Comparison of ENCODE assay signal across 7 mouse cellular contexts in genomic region chrX:7573176-7574086, GRCm38 (mm10). TPM values are rescaled to one million over a fixed set of nuclear protein-coding genes. Genes with fewer than 3 reads are reported as not detected.
DNase-seq lines count a peak whose midpoint lies in the region; ATAC-seq and TF ChIP-seq lines count a peak whose summit lies in the region.

Gene Foxp3 (plus strand): TSS chrX:7573644.

- peaks cover 1% of the 10 kb centered on the region for H3K4me1 ChIP-seq in ES-Bruce4 (ENCODE audit: control insufficient read depth, insufficient read depth, low read length)
- H3K4me1 ChIP-seq in embryonic fibroblast, embryonic 13.5 days (ENCODE audit: control insufficient read depth, insufficient read depth, low read length), result no peaks in the 10 kb centered on the region
- peaks cover 19% of the 10 kb centered on the region for H3K4me1 ChIP-seq in heart, embryonic 16.5 days (ENCODE audit: control insufficient read depth, insufficient read depth, low read length)

- 24% methylated on average over 62 of the region's 72 CpGs for WGBS in heart, embryonic 16.5 days

- H3K9ac ChIP-seq in ES-Bruce4 (ENCODE audit: low read depth, poor library complexity, severe bottlenecking), result peak within 1 kb of the TSS; percentile 97
- H3K9ac ChIP-seq in heart, embryonic 16.5 days (ENCODE audit: low read length), result peak within 1 kb of the TSS; percentile 75

- TF ChIP-seq EP300 in ES-Bruce4 (IDR thresholded peaks at IDR 0.05; ENCODE audit: insufficient read depth, low read depth, low read length), result no peak

- TF ChIP-seq POLR2A in ES-Bruce4 (IDR thresholded peaks at IDR 0.05; ENCODE audit: insufficient read depth, low read length), result no peak
- no peak for TF ChIP-seq POLR2A in embryonic fibroblast, embryonic 13.5 days (IDR thresholded peaks at IDR 0.05; ENCODE audit: low read depth, low read length)

- ATAC-seq in activated CD4-positive, CD25-positive, alpha-beta regulatory T cell, adult 4 months, result no peak
- ATAC-seq in heart, embryonic 16.5 days (replicated peaks; ENCODE audit: extremely low read depth, insufficient read depth, low FRiP score), result peak; percentile 70
- peak; percentile 19; the same call in 1 of the 2 replicates for ATAC-seq in megakaryocyte, adult 5-6 weeks (ENCODE audit: poor library complexity, severe bottlenecking)

- no peak for TF ChIP-seq CTCF in ES-Bruce4 (IDR thresholded peaks at IDR 0.05; ENCODE audit: low read depth, low read length)
- TF ChIP-seq CTCF in embryonic fibroblast, embryonic 13.5 days (IDR thresholded peaks at IDR 0.05; ENCODE audit: borderline replicate concordance, insufficient read depth, low read length), result no peak

- H3K4me2 ChIP-seq in heart, embryonic 16.5 days (ENCODE audit: low read depth, low read length), result peak within 1 kb of the TSS; percentile 82

- peak within 1 kb of the TSS; percentile 80 for H3K4me3 ChIP-seq in ES-Bruce4 (ENCODE audit: low read depth, low read length)
- peak within 1 kb of the TSS; percentile 73 for H3K4me3 ChIP-seq in embryonic fibroblast, embryonic 13.5 days (ENCODE audit: insufficient read depth, low read length)
- H3K4me3 ChIP-seq in heart, embryonic 16.5 days (ENCODE audit: low read length), result peak within 1 kb of the TSS; percentile 60

- peak within 1 kb of the TSS; percentile 63 for H3K27ac ChIP-seq in ES-Bruce4 (ENCODE audit: insufficient read depth, low read length)
- peak within 1 kb of the TSS; percentile 70 for H3K27ac ChIP-seq in embryonic fibroblast, embryonic 13.5 days (ENCODE audit: insufficient read depth, low read length)
- H3K27ac ChIP-seq in heart, embryonic 16.5 days (ENCODE audit: low read length), result peak within 1 kb of the TSS; percentile 79

- no peaks in the 10 kb centered on the region for H3K36me3 ChIP-seq in ES-Bruce4 (ENCODE audit: control insufficient read depth, insufficient read depth, low read length, poor library complexity, severe bottlenecking)
- no peaks in the 10 kb centered on the region for H3K36me3 ChIP-seq in heart, embryonic 16.5 days (ENCODE audit: control insufficient read depth, insufficient read depth)

- peak; percentile 73 for DNase-seq in kidney, postnatal 10 days
- peak; percentile 37 to 64 for DNase-seq in right cerebral cortex, postnatal 10 days (ENCODE audit: low spot score in 2 of 2)

- no peaks in the 10 kb centered on the region for H3K9me3 ChIP-seq in ES-Bruce4 (replicated peaks; ENCODE audit: control insufficient read depth, insufficient read depth, low read length, poor library complexity, severe bottlenecking)
- H3K9me3 ChIP-seq in heart, embryonic 16.5 days (replicated peaks; ENCODE audit: control insufficient read depth, low read length), result no peaks in the 10 kb centered on the region

- no peaks in the 10 kb centered on the region for H3K27me3 ChIP-seq in ES-Bruce4 (ENCODE audit: control insufficient read depth, insufficient read depth, low read length, poor library complexity, severe bottlenecking)
- H3K27me3 ChIP-seq in heart, embryonic 16.5 days (ENCODE audit: control insufficient read depth, insufficient read depth, low read length), result no peaks in the 10 kb centered on the region

RNA-seq across cellular contexts. Expression of gene Foxp3, which starts in this region (rescaled TPM):
- not detected in 2 replicates for polyA plus RNA-seq in ES-Bruce4 (2011; ENCODE audit: insufficient read depth, insufficient read length, low read depth, missing spikeins)
- polyA plus RNA-seq in activated CD4-positive, CD25-positive, alpha-beta regulatory T cell, adult 4 months (2017; shearing (Covaris generic)), result 10 to 100 TPM; 31.5 to 37.6 TPM
- polyA plus RNA-seq in embryonic fibroblast, embryonic 13.5 days (2011; ENCODE audit: insufficient read length, low read depth, missing spikeins), result not detected in 2 replicates
- 0.06 and 0.12 TPM in 2 replicates for polyA plus RNA-seq in heart, embryonic 16.5 days (2015; fragmentation: Nextera tagmentation; extraction: Ambion mirVana)
- total RNA-seq in megakaryocyte, adult 5-6 weeks (2015), result 0.41 TPM in 1 of 2 replicates, not detected in the other
- total RNA-seq in megakaryocyte, adult 5-6 weeks (2017), result 0.49 and 0.66 TPM in 2 replicates

Comparison
In these comparisons a context has a peak if more than half of its experiments do, and no peak if none do; other contexts are left out.
1. RNA of gene Foxp3 (polyA plus RNA-seq): 31.5 to 37.6 TPM in activated CD4-positive, CD25-positive, alpha-beta regulatory T cell, adult 4 months; 0.06 to 0.12 TPM in heart, embryonic 16.5 days, not detected in ES-Bruce4 and not detected in embryonic fibroblast, embryonic 13.5 days; every median in the first group is over 10 times any median in the second.
2. Peak in ATAC-seq, H3K4me3 ChIP-seq, H3K27ac ChIP-seq, H3K9ac ChIP-seq and H3K4me2 ChIP-seq in heart, embryonic 16.5 days; RNA of the gene not detected or under 1 TPM.
3. Peak in ATAC-seq in megakaryocyte, adult 5-6 weeks; RNA of the gene not detected or under 1 TPM.
4. Peak in every context shown above with its lines, with median percentiles within 50 percentile points of each other: H3K27ac ChIP-seq and H3K4me3 ChIP-seq.